Mouse (Mus musculus) cerebellum, adult 2 months (tissue): ENCODE measurements at regions not wholly inside any gene's neighbourhood (a gene's known extent, or its start where the extent isn't known, plus 50 kb on each side); places are given as distances from the start of the nearest gene placed in this dataset.

Source experiments
- CTCF ChIP-seq: fragments of 200-500 bp; IDR thresholded peaks from 2 replicates; pipeline ENCODE4 v1.5.1; 2011; ENCODE audit warnings: low read depth, mild to moderate bottlenecking, control low read depth, low read length, moderate library complexity, borderline replicate concordance; ENCODE audit not compliant: insufficient read depth
- POLR2A ChIP-seq: fragments of 200-500 bp; IDR thresholded peaks from 2 replicates; pipeline ENCODE4 v1.6.1; 2011; ENCODE audit warnings: low read length, control low read depth, borderline replicate concordance; ENCODE audit not compliant: insufficient read depth

DNA sequence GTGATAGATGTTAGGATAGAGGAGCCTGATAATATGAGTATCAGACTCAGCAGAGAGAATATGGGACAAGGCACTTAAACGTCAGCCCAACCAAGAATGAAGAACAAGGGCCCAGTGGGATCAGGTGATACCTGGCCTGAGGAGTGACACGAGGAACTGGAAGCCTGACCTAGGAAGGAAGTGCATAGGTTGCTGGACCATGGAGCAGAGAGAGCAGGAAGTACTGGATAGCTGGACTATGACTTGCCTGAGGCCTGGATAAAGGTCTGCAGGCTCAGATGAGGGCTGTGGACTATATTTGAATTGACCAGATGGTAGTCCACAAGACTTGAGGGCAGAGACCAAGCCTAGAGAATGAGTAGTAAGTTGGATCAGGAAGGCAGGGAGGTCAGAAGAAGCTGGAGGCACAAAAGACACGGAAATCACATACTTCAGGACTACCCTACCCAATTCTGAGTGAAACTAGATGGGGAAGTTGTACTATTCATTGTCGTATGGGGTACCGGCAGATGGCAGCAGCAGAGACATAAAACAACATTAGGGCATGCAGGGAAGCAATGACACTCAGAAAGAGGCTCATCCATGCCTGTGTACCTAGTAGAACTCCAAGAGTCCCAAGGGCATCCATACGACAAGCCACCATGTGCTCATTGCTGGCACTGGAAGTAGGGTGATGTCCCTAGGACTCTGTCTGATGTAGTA is 57.0 kb upstream of the Cd93 start:
- TF ChIP-seq POLR2A: no peak
- no peak for TF ChIP-seq CTCF
